Mouse (Mus musculus) heart, embryonic 13.5 days (tissue): ENCODE measurements around the gene Pwwp2a. TPM values are rescaled to one million over a fixed set of nuclear protein-coding genes. Genes with fewer than 3 reads are reported as not detected.
A peak's percentile ranks its signal among the peaks of the same experiment; 100 is the strongest.

Experiments used
- ATAC-seq: fragments of 200-750 bp; cut with Nextera tagmentation; 2 replicates; pipeline ENCODE4 v1.8.0; 2017; ENCODE audit warnings: moderate TSS enrichment; ENCODE audit not compliant: insufficient number of reproducible peaks, low FRiP score, low TSS enrichment; ENCODE audit errors: extremely low read depth
- H3K27ac ChIP-seq: fragments of 300-500 bp; sonication (generic); replicated peaks from 2 replicates; pipeline ENCODE4 v1.5.1; 2015; ENCODE audit warnings: moderate library complexity, mild to moderate bottlenecking, inconsistent platforms
- H3K27me3 ChIP-seq: fragments of 300-500 bp; sonication (generic); replicated peaks from 2 replicates; pipeline ENCODE4 v1.6.1; 2015; ENCODE audit warnings: mild to moderate bottlenecking, inconsistent platforms
- H3K36me3 ChIP-seq: fragments of 300-500 bp; sonication (generic); 2 replicates; pipeline ENCODE4 v1.6.1; 2015; ENCODE audit warnings: mild to moderate bottlenecking, inconsistent platforms
- H3K4me1 ChIP-seq: fragments of 300-500 bp; sonication (generic); 2 replicates; pipeline ENCODE4 v1.6.1; 2015; ENCODE audit warnings: inconsistent platforms
- H3K4me2 ChIP-seq: fragments of 300-500 bp; sonication (generic); 2 replicates; pipeline ENCODE4 v1.6.1; 2015; ENCODE audit warnings: inconsistent platforms, mild to moderate bottlenecking, moderate library complexity
- H3K4me3 ChIP-seq: fragments of 300-500 bp; sonication (generic); 2 replicates; pipeline ENCODE4 v1.5.1; 2015; ENCODE audit warnings: moderate library complexity, mild to moderate bottlenecking, inconsistent platforms
- H3K9ac ChIP-seq: fragments of 300-500 bp; sonication (generic); 2 replicates; pipeline ENCODE4 v1.6.1; 2015; ENCODE audit warnings: inconsistent platforms, mild to moderate bottlenecking, moderate library complexity
- H3K9me3 ChIP-seq: fragments of 300-500 bp; sonication (generic); 2 replicates; pipeline ENCODE4 v1.6.1; 2016; ENCODE audit warnings: inconsistent platforms
- WGBS: fragments of 180-500 bp; shearing (Covaris S2); methylation state at CpG from one replicate; pipeline ENCODE4 v1.1.7; 2015; ENCODE audit warnings: mixed read lengths; 5-methylcytosine and 5-hydroxymethylcytosine counted together
- polyA plus RNA-seq: library from polyadenylated mRNA; unstranded; fragments of >200 nt; fragmentation: Nextera tagmentation; extraction: Ambion mirVana; gene quantifications from 2 replicates; pipeline ENCODE4 v1.2.1, GENCODE M21; 2015

Gene Pwwp2a
- polyA plus RNA-seq, 1 experiment from 2014 or later: 18.4 TPM

- Histone ChIP-seq H3K9ac (no peak overlapping the region), H3K9me3 (no peaks in the 10 kb centered on the region), H3K27me3 (no peaks in the 10 kb centered on the region), H3K4me2 (no peak overlapping the region), H3K36me3 (no peaks in the 10 kb centered on the region), H3K4me1 (peaks cover 20% of the 10 kb centered on the region), H3K4me3 (no peak overlapping the region), H3K27ac (peak overlapping the region; percentile 45)
- WGBS: 73% methylated on average over 19 of the region's 19 CpGs
- ATAC-seq: no peak; the same call in 1 of the 2 replicates
These were observed 14.6 kb upstream of the Pwwp2a start for GRCm38 (mm10) chr11:43667038-43667745.

- WGBS: under 1% methylated on average over 67 of the region's 72 CpGs
These were observed 818 bp downstream of the Pwwp2a start for GRCm38 (mm10) chr11:43682415-43683217.

GRCm38 (mm10) chr11:43688850-43689249 lies 7.1 kb downstream of the Pwwp2a start:
- ATAC-seq: no peak
- WGBS: 95% methylated on average over 1 of the region's 1 CpGs

More at GRCm38 (mm10) chr11:43682415-43683217, 818 bp downstream of the Pwwp2a start:
- peak overlapping the region; percentile 85 for H3K4me2 ChIP-seq
- peaks cover 30% of the 10 kb centered on the region for H3K36me3 ChIP-seq
- no peaks in the 10 kb centered on the region for H3K9me3 ChIP-seq
- H3K4me1 ChIP-seq: peaks cover 32% of the 10 kb centered on the region
- H3K4me3 ChIP-seq: peak overlapping the region; percentile 86
- H3K27me3 ChIP-seq: no peaks in the 10 kb centered on the region
- H3K27ac ChIP-seq: peak overlapping the region; percentile 96
- ATAC-seq: 0 out of 2 replicates have a peak, but pooled peaks have one; percentile 27
- H3K9ac ChIP-seq: peak overlapping the region; percentile 99

GRCm38 (mm10) chr11:43696623-43697022 lies 14.8 kb downstream of the Pwwp2a start:
- H3K27ac ChIP-seq: no peak overlapping the region
- 86% methylated on average over 4 of the region's 4 CpGs for WGBS
- ATAC-seq: no peak
- H3K27me3 ChIP-seq: no peaks in the 10 kb centered on the region
- no peak overlapping the region for H3K4me3 ChIP-seq
- H3K4me1 ChIP-seq: no peaks in the 10 kb centered on the region
- H3K9me3 ChIP-seq: no peaks in the 10 kb centered on the region
- peaks cover 84% of the 10 kb centered on the region for H3K36me3 ChIP-seq
- H3K9ac ChIP-seq: no peak overlapping the region
- no peak overlapping the region for H3K4me2 ChIP-seq

More at GRCm38 (mm10) chr11:43688850-43689249, 7.1 kb downstream of the Pwwp2a start:
- Histone ChIP-seq H3K27me3 (no peaks in the 10 kb centered on the region), H3K9me3 (no peaks in the 10 kb centered on the region), H3K27ac (no peak overlapping the region), H3K4me3 (no peak overlapping the region), H3K4me1 (peaks cover 15% of the 10 kb centered on the region), H3K4me2 (no peak overlapping the region), H3K36me3 (peaks cover 86% of the 10 kb centered on the region), H3K9ac (no peak overlapping the region)

GRCm38 (mm10) chr11:43698621-43699020 lies 16.8 kb downstream of the Pwwp2a start:
- H3K9me3 ChIP-seq: no peaks in the 10 kb centered on the region
- 77% methylated on average over 5 of the region's 5 CpGs for WGBS
- ATAC-seq: no peak
- no peak overlapping the region for H3K4me2 ChIP-seq
- H3K9ac ChIP-seq: no peak overlapping the region
- H3K4me1 ChIP-seq: peaks cover 9% of the 10 kb centered on the region
- H3K27ac ChIP-seq: no peak overlapping the region
- H3K36me3 ChIP-seq: peaks cover 69% of the 10 kb centered on the region
- H3K27me3 ChIP-seq: no peaks in the 10 kb centered on the region
- H3K4me3 ChIP-seq: no peak overlapping the region

GRCm38 (mm10) chr11:43700291-43700690 lies 18.5 kb downstream of the Pwwp2a start:
- Histone ChIP-seq H3K36me3 (peaks cover 69% of the 10 kb centered on the region), H3K27ac (no peak overlapping the region), H3K4me3 (no peak overlapping the region), H3K9me3 (no peaks in the 10 kb centered on the region), H3K4me1 (peaks cover 12% of the 10 kb centered on the region), H3K9ac (no peak overlapping the region), H3K27me3 (no peaks in the 10 kb centered on the region), H3K4me2 (no peak overlapping the region)
- WGBS: 93% methylated on average over 3 of the region's 3 CpGs
- ATAC-seq: no peak

- H3K27ac ChIP-seq: 0 out of 2 replicates have a peak overlapping the region, but pooled peaks have one; percentile 5
- no peaks in the 10 kb centered on the region for H3K27me3 ChIP-seq
- H3K9me3 ChIP-seq: no peaks in the 10 kb centered on the region
- peaks cover 60% of the 10 kb centered on the region for H3K36me3 ChIP-seq
- H3K4me1 ChIP-seq: peaks cover 19% of the 10 kb centered on the region
- no peak for ATAC-seq
- no peak overlapping the region for H3K4me3 ChIP-seq
- H3K4me2 ChIP-seq: no peak overlapping the region
- H3K9ac ChIP-seq: no peak overlapping the region
- WGBS: 69% methylated on average over 1 of the region's 1 CpGs
These were observed 21.8 kb downstream of the Pwwp2a start for GRCm38 (mm10) chr11:43703552-43703951.

- Histone ChIP-seq H3K9ac (no peak overlapping the region), H3K9me3 (no peaks in the 10 kb centered on the region), H3K27me3 (no peaks in the 10 kb centered on the region), H3K4me1 (peaks cover 19% of the 10 kb centered on the region), H3K4me2 (no peak overlapping the region), H3K36me3 (peaks cover 52% of the 10 kb centered on the region), H3K4me3 (no peak overlapping the region), H3K27ac (no peak overlapping the region)
- ATAC-seq: no peak
- 88% methylated on average over 10 of the region's 10 CpGs for WGBS
These were observed 24.0 kb downstream of the Pwwp2a start for GRCm38 (mm10) chr11:43705751-43706150.

- Histone ChIP-seq H3K4me1 (peaks cover 12% of the 10 kb centered on the region), H3K27ac (peak overlapping the region; percentile 41), H3K27me3 (no peaks in the 10 kb centered on the region), H3K9me3 (no peaks in the 10 kb centered on the region), H3K36me3 (peaks cover 55% of the 10 kb centered on the region), H3K9ac (no peak overlapping the region), H3K4me3 (no peak overlapping the region), H3K4me2 (0 out of 2 replicates have a peak overlapping the region, but pooled peaks have one; percentile 20)
- WGBS: 46% methylated on average over 2 of the region's 2 CpGs
- ATAC-seq: no peak
These were observed 26.6 kb downstream of the Pwwp2a start for GRCm38 (mm10) chr11:43708409-43708808.

- 86% methylated on average over 4 of the region's 4 CpGs for WGBS
- no peak overlapping the region for H3K4me2 ChIP-seq
- no peak overlapping the region for H3K4me3 ChIP-seq
- no peak overlapping the region for H3K9ac ChIP-seq
- H3K27ac ChIP-seq: no peak overlapping the region
- no peak for ATAC-seq
- H3K36me3 ChIP-seq: peaks cover 59% of the 10 kb centered on the region
- H3K9me3 ChIP-seq: no peaks in the 10 kb centered on the region
- H3K4me1 ChIP-seq: peaks cover 14% of the 10 kb centered on the region
- H3K27me3 ChIP-seq: no peaks in the 10 kb centered on the region
These were observed 30.4 kb downstream of the Pwwp2a start for GRCm38 (mm10) chr11:43712178-43712577.

GRCm38 (mm10) chr11:43723411-43723810 lies 41.6 kb downstream of the Pwwp2a start:
- Histone ChIP-seq H3K9me3 (no peaks in the 10 kb centered on the region), H3K36me3 (peaks cover 37% of the 10 kb centered on the region), H3K27ac (no peak overlapping the region), H3K9ac (no peak overlapping the region), H3K4me3 (no peak overlapping the region), H3K4me1 (peaks cover 11% of the 10 kb centered on the region), H3K27me3 (no peaks in the 10 kb centered on the region), H3K4me2 (no peak overlapping the region)
- WGBS: 89% methylated on average over 3 of the region's 3 CpGs
- ATAC-seq: no peak
